Mouse (Mus musculus) cortical plate, adult 2 months (tissue): Measurements from ENCODE around the gene Gsg1. TPM values are rescaled to one million over a fixed set of nuclear protein-coding genes. Genes with fewer than 3 reads are reported as not detected.

Experiments
- H3K27ac ChIP-seq: fragments of 200-500 bp; 2 replicates; pipeline ENCODE4 v1.5.1; 2012; ENCODE audit warnings: low read length, control low read depth, inconsistent platforms; ENCODE audit not compliant: insufficient read depth
- H3K4me1 ChIP-seq: fragments of 200-500 bp; 2 replicates; pipeline ENCODE4 v1.6.1; 2011; ENCODE audit warnings: low read length; ENCODE audit not compliant: control insufficient read depth, insufficient read depth
- H3K4me3 ChIP-seq: fragments of 200-500 bp; 2 replicates; pipeline ENCODE4 v1.5.1; 2011; ENCODE audit warnings: mild to moderate bottlenecking, low read length, control low read depth; ENCODE audit not compliant: insufficient read depth
- CTCF ChIP-seq: fragments of 200-500 bp; IDR thresholded peaks from 2 replicates; pipeline ENCODE4 v1.5.1; 2011; ENCODE audit warnings: mild to moderate bottlenecking, control low read depth, low read length; ENCODE audit not compliant: insufficient read depth; ENCODE audit errors: extremely low read depth
- POLR2A ChIP-seq: fragments of 200-500 bp; IDR thresholded peaks from 2 replicates; pipeline ENCODE4 v1.6.1; 2011; ENCODE audit warnings: mild to moderate bottlenecking, low read length, control low read depth; ENCODE audit not compliant: insufficient read depth; ENCODE audit errors: extremely low read depth
- polyA plus RNA-seq: library from polyadenylated mRNA; depleted of rRNA; stranded (reverse); fragments of >200 nt; gene quantifications from 2 replicates; pipeline ENCODE4 v1.2.3, GENCODE M21; 2012

Gene Gsg1
- polyA plus RNA-seq, 1 experiment, result 0.15 TPM

DNA sequence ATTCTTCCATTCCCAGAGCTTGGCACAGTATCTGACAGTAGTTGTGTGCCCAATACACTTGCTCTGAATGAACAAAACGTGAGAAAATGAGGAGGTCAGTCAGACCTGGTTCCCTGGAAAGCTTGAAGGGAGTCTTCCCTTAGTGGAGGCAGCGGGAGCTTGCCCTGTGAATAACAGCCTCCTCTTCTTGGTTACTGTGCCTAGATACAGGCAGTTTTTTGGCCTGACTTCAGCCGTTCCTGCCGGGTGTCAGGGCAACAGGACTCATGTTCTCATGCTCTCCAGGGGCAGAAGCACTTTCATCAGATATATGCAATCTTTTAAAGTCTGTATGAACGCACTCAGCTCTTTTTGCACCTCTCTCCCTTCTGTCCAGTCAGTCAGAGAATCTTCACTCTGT lies 25.1 kb upstream of the Gsg1 start:
- Histone ChIP-seq H3K27ac (no peak overlapping the region), H3K4me3 (no peak overlapping the region), H3K4me1 (no peaks in the 10 kb centered on the region)
- TF ChIP-seq CTCF (no peak), POLR2A (no peak)

DNA sequence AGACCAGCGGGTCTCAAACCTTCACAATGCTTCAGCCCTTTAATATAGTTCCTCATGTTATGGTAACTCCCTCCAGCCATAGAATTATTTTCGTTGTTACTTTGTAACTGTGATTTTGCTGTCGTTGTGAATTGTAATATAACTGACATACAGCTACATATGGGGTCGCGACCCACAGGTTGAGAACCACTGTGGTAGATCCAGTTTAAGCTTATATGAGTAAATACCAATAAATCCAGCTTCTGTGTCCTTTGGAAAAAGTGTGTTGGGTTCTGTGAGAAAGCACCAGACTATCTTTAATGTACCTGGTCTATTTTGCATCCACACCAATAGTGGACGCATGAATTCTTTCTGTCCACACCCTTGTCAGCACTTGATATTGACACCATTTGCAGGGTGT lies 24.2 kb upstream of the Gsg1 start:
- Histone ChIP-seq H3K27ac (no peak overlapping the region), H3K4me1 (no peaks in the 10 kb centered on the region), H3K4me3 (no peak overlapping the region)
- no peak for TF ChIP-seq POLR2A
- no peak for TF ChIP-seq CTCF

DNA sequence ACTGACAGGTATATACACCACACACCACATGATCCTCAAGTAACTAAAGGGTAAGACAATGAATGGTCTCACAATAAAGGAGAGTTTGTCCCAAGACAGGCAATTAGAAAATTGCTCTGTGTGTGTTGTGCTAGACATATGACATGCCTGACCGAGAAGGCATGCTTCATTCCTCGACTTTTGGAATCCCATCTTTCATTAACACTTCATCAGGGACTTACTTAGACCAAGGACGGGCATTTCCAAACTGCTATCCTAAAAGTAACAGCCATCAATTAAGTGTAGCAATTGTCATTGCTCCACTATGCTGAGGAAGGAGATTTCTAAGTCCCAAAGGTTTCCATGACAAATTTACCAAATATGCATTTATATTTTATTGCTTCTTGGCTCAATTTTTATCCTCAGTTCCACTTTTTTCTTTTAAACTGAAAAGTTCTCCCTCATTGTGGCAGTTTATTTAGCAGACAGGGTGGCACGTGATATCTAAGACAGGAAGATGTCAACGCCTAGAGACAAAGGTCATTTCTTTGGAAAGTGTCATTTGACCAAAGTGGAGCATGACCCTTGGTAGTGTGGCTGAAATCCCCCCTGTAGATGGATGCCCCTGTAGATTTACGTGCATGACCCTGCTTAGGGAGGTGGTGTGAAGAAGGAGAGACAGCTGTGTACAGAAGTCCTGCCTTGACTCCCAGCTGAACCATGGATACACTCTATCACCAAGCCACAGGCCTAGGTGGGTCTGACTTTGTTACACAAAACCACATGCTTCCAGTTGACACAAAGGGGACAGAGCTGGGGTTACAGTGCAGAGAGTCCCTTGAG lies 22.5 kb upstream of the Gsg1 start:
- Histone ChIP-seq H3K4me1 (no peaks in the 10 kb centered on the region), H3K4me3 (no peak overlapping the region), H3K27ac (no peak overlapping the region)
- TF ChIP-seq CTCF (no peak), POLR2A (no peak)

DNA sequence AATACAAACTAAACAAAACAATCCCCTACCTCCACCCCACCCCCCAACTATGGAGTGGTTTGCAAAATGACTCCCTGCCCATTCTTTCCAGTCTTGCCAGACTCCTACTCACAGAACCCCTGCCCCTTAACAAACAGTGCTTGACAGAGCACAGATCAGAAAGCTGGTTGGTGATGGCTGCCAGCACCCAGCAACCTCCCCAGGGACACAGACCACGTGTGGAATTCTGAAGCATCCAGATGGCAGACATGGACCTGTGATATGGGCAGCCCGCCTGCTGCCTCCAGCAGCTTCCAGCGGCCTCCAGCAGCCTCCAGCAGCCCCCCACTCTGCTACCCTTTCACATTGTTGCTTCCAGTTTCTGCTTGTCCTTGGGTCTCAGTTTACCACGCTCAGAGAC lies 21.1 kb upstream of the Gsg1 start:
- Histone ChIP-seq H3K27ac (no peak overlapping the region), H3K4me1 (no peaks in the 10 kb centered on the region), H3K4me3 (no peak overlapping the region)
- TF ChIP-seq POLR2A (no peak), CTCF (no peak)

DNA sequence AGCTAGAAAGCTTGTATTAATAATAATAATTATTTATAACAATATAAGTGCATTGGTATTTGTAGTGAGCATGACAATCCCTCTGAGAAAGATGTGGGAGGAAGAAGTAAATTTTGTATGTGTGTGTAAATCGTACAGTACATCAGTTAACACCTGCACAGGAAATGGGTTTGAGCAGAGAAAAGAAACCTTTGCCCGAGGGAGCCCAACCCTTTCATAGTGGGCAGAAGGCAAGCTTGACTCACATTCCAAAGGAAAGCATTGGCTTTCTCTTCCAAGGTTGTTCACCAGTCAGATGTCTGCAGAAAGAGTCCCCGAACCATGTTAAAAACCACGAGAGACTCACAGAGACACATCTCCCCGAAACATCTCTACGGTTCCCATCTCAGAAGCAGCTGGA lies 18.9 kb upstream of the Gsg1 start:
- no peak for TF ChIP-seq CTCF
- no peak for TF ChIP-seq POLR2A
- Histone ChIP-seq H3K4me1 (no peaks in the 10 kb centered on the region), H3K27ac (no peak overlapping the region), H3K4me3 (no peak overlapping the region)

DNA sequence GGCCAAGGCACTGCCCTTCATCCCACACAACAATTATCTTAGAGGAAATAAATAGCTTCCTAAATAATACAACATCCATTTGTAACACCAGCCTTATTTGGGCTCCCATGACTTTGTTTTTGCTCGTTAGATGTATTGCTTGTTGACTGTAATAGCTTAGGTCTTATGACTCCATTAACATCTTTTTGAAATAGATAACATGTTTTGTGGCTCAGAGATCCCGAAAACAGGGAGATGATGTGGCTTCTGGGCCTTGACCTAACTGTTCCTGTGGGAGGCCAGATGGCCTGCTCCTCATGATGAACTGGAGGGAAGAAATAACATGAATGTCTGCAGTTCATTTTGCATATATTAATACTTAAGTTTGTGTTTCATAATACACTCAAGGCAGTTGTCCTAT lies 17.6 kb upstream of the Gsg1 start:
- no peaks in the 10 kb centered on the region for H3K4me1 ChIP-seq
- H3K4me3 ChIP-seq, result no peak overlapping the region
- TF ChIP-seq CTCF (no peak), POLR2A (no peak)
- no peak overlapping the region for H3K27ac ChIP-seq

DNA sequence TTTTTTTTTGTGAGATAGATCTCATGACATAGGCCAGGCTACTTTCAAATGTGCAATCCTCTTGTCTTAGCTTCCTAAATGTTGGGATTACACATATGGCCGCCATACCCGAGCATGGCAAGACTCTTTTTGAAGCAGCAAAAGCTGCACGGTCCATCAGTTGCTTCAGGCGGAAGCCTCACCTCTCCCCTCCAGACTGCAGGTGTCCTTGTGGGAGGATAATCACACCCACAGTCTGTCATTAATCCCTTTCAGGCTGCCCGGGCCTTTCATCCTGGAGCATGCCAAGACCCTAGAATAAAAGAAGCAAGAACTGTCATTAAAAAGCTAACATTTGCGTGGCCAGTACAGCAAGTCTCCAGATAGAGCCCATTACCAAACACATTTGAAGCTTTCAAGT lies 15.5 kb upstream of the Gsg1 start:
- H3K27ac ChIP-seq, result no peak overlapping the region
- TF ChIP-seq POLR2A (no peak), CTCF (no peak)
- no peaks in the 10 kb centered on the region for H3K4me1 ChIP-seq
- H3K4me3 ChIP-seq, result no peak overlapping the region

DNA sequence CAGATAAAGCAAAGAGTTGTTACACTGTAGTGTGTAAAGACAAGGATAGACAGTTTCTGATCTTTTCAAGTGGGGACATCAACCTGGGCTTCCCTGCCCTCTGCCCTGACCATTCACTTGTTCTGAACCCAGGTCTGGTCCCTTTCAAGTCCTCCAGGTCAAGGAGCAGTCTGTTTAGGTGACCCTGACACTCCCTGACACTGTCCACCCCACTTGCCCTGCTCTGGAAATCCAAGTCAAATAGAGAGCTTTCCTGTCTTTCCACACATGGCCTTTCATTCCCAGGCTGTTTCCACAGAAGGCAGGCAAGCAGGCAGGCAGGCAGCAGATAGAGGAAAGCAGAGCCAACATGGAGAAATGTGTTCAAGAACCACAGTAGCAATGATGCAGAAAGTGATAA lies 14.2 kb upstream of the Gsg1 start:
- Histone ChIP-seq H3K27ac (no peak overlapping the region), H3K4me3 (no peak overlapping the region), H3K4me1 (no peaks in the 10 kb centered on the region)
- TF ChIP-seq POLR2A (no peak), CTCF (no peak)

DNA sequence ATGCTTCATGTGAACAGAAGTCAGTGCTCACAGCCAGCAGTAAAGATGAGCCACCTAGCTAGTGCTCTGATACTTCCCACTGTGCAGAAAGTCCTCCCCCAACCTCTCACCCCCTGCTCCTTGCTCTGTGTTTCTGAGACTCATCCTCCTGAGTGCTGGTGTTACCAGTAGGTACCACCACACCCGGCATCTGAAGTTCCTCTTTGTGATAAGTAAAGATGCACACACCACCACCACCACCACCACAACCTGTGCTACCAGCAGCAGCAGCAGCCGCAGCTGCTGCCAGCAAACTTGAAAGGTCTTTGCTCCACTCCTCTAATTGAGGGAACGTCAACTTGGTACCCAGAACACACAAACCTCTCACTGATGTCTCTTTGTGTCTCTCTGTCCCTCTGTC lies 13.1 kb upstream of the Gsg1 start:
- H3K4me1 ChIP-seq, result no peaks in the 10 kb centered on the region
- H3K27ac ChIP-seq, result no peak overlapping the region
- TF ChIP-seq CTCF, result no peak
- no peak for TF ChIP-seq POLR2A
- H3K4me3 ChIP-seq, result no peak overlapping the region

DNA sequence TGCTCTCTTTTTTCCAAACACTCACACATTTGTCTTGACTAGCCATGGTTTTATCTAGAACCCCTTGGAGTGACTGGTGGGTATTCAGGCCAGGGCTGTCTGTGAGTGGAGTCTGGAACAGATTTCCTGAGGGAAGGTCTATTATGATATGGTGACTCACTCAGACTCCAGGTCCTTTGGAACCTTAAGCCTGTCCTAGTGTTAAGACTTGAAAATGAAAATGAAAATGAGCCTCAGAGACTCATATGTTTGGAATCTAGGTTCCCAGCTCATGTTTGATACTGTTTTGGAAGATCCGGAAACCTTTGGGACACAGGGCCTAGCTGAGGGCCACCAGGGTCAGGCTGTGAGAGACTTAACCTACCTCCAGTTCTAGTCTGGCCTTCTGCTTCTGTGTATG lies 11.9 kb upstream of the Gsg1 start:
- no peaks in the 10 kb centered on the region for H3K4me1 ChIP-seq
- no peak for TF ChIP-seq CTCF
- no peak for TF ChIP-seq POLR2A
- no peak overlapping the region for H3K27ac ChIP-seq
- H3K4me3 ChIP-seq, result no peak overlapping the region

DNA sequence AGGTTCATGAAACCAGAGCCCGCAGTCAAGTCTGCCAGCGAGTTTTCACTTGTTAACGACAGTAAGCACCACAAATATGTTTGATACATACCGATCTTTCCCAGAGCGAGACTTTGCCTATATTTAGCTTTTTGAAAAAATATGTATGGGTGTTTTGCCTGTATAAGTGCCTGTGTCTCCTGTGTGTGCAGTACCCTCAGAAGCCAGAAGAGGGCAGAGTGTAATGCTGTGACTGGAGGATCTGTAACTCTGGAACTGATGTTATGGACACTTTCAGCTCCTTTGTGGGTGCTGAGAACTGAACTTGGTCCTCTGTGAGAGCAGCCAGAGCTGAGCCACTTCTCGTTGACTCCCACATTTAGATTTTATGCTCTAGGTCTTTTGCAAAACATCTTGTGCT lies 10.0 kb upstream of the Gsg1 start:
- H3K27ac ChIP-seq, result no peak overlapping the region
- H3K4me3 ChIP-seq, result no peak overlapping the region
- H3K4me1 ChIP-seq, result no peaks in the 10 kb centered on the region
- no peak for TF ChIP-seq CTCF
- TF ChIP-seq POLR2A, result no peak
